Mouse (Mus musculus): Measurements from ENCODE around the gene Fzd4.

Gene Fzd4

DNA sequence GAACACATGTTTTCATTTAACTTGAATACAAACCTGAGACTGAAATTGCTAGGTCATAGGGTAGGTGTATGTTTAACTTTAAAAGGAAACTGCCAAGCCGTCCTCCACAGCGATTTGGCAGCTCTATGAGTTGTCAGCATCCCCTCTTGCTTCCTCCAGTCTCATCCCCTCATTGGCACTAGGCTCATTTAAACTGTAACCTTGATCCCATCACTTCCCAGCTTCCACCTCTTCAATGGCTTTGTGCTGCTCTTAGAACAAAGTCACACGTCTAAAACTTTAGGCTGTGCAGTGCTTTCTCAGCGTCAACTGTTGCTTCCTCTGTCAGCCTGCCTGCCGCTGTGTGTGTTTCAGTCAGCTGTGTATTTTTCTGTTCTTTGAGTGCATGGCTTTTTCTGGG, 22.9 kb downstream of the Fzd4 start:
- DNase-seq (ENCODE audit: low spot score) = no peak

DNA sequence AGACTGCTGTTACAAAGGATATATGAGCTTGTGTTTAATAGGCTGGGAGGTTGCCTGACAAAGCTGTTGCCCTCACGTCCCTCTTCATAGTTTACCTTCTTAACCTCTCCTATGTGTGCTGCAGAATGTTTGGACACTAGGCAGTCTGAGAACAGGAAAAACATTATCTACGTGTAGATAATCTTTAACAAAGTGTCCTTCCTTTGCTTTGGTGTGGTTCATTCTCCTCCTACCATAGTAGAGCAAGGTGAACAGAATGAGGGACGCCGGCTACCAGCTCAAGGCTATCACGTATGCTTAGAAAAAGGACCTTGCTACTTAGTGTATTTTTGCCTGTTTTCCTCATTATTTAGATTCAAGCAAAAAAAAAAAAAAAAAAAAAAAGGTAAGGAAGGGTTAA, 24.6 kb downstream of the Fzd4 start:
- no peak for DNase-seq (ENCODE audit: low spot score)

DNA sequence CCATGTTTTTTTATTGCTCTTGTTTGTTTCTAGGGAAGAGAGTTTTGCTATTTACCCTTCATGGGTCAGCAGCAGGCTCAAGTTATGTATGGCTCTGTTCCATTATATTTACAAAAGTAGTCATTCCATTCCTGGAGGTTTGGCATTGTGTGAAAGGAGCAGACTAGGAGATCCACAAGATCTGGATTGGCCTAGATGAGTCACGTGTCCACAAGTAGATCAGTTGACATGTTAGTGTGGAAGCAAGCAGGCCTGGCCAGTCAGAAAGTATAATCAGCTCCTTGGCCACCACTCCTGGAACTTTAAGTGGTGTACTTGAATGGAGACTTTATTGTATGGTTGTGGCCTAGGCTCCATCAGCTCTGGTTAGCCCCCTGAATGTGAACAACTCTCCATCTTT, 25.2 kb downstream of the Fzd4 start:
- no peak for DNase-seq (ENCODE audit: low spot score)

DNA sequence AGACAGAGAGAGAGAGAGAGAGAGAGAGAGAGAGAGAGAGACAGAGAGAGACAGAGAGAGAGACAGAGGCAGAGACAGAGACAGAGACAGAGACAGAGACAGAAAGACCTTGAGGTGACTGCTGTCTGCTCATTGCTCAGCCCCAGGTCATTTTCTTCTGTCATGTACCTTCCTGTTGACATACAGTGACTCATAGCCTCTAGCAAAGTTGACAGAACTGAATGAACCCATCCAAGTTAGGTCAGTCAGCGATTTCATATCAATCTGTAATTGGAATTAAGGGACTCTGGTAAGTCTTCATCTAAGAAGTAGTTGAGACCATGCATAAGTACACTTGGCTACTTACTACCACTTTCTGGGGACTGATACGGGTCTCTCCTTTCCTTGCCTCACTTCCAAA, 27.0 kb downstream of the Fzd4 start:
- no peak for DNase-seq (ENCODE audit: low spot score)

DNA sequence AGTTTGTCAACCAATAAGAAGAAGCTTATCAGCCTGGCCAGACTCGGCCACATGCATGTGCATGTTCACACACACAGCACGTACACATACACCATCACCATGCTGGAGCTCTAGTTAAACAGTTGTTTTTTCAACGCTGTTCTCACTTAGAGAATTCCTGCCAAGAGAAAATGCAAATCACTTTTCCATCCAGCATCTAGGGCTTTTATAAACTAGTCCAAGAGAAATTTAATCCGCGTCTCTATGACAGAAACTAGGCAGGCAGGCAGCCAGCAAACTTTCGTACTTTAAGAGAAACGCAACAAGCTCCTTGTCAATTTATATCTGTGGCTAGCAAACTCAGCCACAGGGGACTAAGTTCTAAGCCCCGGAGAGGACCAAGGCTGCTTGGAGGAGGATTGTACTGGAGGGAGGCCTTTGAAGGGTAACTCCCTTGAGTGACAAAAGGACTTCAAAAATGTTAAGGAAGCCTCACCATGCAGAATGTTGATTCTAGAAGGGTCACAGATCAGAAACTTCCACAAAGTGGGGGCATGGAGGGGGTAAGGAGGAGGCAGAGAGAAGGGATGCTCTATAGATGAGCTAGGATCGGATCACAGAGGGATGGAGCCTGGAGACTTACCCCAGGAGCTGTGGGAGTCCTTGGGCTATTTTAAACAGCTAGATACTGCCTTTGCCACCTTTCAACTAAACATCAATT, 29.2 kb downstream of the Fzd4 start:
- no peak for DNase-seq (ENCODE audit: low spot score)

DNA sequence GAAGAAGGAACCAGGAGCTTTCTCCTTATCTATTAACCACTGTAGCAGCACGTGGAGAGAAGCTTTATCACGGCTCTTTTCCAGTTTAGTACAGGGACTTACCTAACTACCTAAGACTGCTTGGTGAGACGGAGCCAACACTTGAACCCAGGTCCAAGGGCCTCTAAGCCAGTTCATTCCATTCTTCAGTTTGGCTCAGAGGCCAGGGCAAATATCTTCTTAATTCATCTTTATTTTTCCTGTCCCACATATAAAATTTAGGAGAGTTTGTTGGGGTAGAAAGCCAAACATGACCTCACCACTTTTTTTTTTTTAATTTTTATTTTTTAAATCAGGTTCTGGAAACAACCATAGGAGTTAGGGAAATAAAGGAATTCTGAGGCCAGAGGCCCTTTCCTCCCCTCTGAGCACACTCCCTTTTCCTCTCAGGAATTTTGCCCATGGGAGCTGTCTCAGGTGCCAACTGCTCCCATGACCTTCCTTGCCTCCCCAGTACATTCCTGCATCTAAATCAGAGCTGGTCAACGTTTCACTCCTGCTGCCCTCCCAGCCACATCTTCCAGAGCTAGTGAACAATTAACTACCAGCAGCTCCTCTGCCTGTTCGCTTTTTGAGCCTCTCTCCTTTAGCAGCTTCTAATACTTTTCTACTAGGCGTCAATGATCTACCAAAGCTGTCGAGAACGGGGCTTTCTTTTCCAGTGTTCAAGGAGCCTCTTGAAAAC, 29.9 kb downstream of the Fzd4 start:
- DNase-seq (ENCODE audit: low spot score) = no peak

DNA sequence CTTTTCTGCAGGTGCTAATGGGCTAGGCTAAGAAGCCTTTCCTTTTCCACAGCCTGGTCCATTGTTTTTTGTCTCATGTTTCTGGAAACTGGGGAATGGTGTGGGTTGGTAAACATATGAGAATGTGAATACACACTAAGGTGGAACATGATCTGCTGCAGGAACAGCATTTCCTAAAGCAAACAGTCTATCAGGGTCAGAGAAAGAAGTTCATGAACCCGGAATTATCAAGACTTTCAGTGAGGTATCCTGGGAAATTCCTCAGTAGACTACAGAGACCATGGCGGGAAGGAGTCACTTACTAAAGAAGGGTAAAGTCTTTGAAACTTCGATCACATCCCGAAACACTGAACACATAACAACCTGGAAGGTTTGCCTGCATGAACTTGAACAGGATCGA, 32.2 kb downstream of the Fzd4 start:
- DNase-seq (ENCODE audit: low spot score) = no peak

DNA sequence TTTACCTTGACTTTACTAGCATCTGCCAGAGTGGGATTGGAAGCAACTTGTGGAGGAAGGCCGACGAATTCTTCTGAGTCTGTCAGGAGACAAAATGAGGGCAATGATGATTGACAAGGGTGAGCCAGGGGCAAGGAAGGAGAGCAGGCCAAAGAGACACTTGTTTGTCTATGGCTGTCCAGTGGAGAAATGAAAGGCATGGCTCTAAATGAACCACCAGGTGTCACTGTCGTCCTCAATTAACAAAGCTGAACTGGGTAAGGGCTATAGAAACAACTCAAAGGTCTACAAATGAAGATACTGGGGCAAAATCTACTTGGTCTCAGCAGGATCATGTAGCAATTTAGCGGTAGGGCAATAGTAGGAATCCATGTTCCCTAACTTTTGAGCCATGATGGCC, 33.4 kb downstream of the Fzd4 start:
- DNase-seq (ENCODE audit: low spot score) = no peak

DNA sequence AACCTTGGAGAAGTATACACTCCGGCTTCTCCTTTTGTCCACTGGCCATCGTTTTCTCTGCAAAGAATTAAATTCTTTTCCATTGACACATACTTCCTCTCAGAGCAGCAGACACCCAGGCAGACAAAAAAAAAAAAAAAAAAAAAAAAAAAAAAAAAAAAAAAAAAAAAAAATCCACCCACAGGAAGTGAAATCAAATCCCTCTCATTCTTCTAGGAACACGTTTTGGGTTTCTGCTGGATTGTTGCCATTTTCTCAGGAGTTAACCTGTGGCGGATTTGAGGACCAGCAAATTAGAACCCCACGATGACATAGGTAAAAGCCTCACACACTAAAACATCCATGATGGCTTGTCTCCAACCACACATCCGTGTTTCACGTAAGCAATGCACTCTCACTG, 37.1 kb downstream of the Fzd4 start:
- DNase-seq (ENCODE audit: low spot score) = no peak

DNA sequence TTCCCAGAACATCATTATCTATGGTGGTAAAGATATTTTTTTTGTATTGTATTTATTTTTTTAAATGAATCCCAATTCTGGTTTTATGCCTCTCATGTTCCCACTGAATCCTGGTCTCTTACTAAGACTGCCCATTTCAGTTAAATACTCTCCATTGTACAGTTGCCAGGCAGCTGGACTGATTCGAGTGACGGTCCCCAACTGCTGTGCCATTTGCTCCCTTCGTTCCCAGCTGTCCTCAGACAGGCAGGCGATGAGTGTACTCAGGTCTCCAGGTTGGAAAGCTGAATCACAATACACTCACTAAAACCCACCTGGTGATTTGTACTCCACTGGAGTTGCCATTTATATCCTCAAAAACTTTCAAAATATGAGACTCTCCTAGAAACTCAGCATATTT, 38.1 kb downstream of the Fzd4 start:
- DNase-seq (ENCODE audit: low spot score) = no peak

DNA sequence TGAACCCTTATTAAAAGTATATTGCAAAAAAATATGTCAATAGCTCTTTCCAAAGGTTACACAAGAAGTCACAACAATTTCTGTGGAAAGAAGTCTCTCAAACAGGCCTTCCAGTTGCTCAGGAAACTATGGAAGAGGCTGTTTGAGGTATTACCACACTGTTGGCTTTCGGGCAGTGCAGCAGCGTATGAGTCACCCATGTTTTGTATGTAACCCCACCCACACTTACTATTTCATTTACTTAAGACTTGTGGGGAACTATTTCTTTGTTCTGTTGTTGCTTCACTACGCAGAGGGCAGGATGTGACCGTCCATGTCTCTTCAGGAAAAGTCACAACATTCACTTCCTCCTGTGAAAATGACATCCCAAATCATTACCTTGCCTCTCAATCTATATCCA, 41.0 kb downstream of the Fzd4 start:
- DNase-seq (ENCODE audit: low spot score) = no peak

DNA sequence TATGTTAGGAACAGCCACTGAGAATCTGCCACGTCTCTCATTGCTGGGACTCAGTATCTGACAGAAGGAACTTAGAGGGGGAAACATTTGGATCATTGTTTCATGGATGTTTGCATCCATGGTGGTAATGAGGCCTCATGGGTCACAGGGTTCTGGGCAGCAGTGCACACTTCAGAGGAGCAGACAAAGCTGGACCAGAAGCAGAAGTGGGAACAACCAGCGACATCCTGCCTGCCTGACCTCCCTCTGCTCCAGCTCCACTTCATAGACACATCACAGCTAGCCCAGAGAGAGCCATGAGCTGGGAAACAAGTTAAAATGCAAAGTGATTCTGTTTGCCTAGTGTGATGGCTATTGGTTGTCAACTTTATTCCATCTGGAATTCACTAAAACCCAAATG, 46.2 kb downstream of the Fzd4 start:
- DNase-seq (ENCODE audit: low spot score) = no peak

DNA sequence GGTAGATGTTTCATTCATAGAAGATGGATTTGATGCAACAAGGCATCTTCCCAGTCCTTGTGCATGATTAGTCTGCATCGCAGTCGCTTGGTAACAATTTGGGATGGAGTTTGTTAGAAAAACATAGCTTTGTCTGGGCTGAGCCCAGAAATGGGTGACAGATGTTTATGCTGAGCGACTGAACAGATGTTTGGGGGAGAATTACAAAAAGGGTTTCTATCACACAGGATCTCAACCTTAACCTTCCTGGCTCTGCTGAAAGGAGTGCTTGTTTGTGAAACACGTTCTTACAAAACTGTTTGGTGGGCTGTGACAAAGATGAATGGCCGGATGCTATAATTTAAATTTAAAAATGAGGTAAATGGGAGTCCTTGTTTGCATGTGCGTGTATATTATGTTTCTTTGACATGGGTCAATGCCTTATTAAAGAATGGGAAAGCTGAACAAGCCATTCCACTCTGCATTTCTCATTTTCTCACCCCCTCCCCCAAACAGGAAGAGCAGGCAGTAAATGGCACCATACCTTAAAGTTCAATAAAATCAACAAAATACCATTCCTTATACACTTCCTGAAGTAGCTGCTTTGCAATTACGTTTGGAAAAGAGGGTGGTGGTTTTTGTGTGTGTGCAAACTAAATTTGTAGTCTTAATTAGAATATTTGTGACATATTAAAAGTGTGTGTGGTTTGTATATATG, 52.4 kb downstream of the Fzd4 start:
- no peak for DNase-seq (ENCODE audit: low spot score)

DNA sequence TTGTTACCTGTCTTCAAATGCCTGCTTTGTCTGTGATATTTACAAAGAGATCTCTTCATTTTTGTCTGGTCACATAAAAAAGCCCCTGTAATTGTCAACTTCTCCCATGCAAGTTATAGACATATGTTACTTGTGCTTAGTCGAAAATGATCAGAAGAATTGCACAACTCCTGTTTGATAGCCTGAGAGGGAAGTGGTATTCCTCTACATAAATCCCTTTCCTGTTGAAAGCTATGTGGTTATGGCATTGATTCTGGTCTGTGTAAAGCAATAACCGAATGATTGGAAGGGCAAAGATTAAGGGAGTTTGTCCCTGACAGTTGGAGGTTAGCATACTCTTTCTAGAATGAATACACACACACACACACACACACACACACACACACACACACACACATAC, 55.5 kb downstream of the Fzd4 start:
- no peak for DNase-seq (ENCODE audit: low spot score)

DNA sequence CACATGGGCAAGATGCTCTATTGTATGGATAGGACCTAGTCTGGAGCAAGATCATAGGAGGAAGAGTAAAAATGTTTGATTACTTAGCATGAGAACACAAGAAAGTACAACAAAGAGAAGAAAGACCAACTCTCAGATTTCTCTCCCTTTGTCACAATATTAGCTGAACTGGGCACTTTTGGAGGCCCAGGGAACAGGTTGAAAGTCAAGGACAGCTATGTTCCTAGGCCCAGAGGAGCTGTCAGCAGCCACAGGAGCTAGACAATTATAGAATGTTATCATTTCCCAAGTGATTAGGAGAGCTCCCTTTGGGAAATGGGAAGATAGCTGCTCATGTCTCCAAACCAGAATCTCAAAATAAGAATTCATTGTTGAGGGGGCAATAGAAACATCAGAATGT, 56.8 kb downstream of the Fzd4 start:
- DNase-seq (ENCODE audit: low spot score) = no peak

DNA sequence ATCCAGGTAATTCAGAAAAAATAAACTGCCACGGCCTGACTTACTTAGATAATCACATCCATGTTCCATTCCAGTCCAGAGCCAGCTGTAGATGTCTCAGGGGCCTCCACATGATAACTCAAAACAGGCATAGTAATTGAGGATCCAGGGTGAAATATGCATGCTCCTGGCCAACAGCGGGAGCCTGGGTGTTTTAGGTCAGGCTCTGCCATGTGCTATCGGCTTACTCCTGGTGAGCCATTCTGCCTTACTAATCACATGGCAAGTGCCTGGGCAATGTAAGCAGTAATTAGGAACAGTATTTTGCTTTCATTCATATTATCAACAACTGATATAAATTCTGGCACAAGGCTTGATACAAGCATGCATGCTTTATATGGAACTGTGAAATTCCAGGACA, 57.2 kb downstream of the Fzd4 start:
- DNase-seq (ENCODE audit: low spot score) = no peak
